Mouse (Mus musculus) midbrain, embryonic 15.5 days (tissue): Measurements from ENCODE around the gene Pou2f3. TPM values are rescaled to one million over a fixed set of nuclear protein-coding genes. Genes with fewer than 3 reads are reported as not detected.
A peak's percentile ranks its signal among the peaks of the same experiment; 100 is the strongest.

Experiments
- ATAC-seq: fragments of 200-750 bp; cut with Nextera tagmentation; replicated peaks from 2 replicates; pipeline ENCODE4 v1.8.0; 2017; ENCODE audit warnings: moderate TSS enrichment
- H3K27ac ChIP-seq: fragments of 300-500 bp; sonication (generic); 2 replicates; pipeline ENCODE4 v1.5.1; 2015; ENCODE audit warnings: mild to moderate bottlenecking, inconsistent platforms
- H3K27me3 ChIP-seq: fragments of 300-500 bp; sonication (generic); replicated peaks from 2 replicates; pipeline ENCODE4 v1.6.1; 2015; ENCODE audit warnings: inconsistent platforms
- H3K36me3 ChIP-seq: fragments of 300-500 bp; sonication (generic); replicated peaks from 2 replicates; pipeline ENCODE4 v1.6.1; 2015; ENCODE audit warnings: inconsistent platforms
- H3K4me1 ChIP-seq: fragments of 300-500 bp; sonication (generic); 2 replicates; pipeline ENCODE4 v1.6.1; 2015; ENCODE audit warnings: inconsistent platforms
- H3K4me2 ChIP-seq: fragments of 300-500 bp; sonication (generic); 2 replicates; pipeline ENCODE4 v1.6.1; 2015; ENCODE audit warnings: inconsistent platforms, mild to moderate bottlenecking, moderate library complexity
- H3K4me3 ChIP-seq: fragments of 300-500 bp; sonication (generic); 2 replicates; pipeline ENCODE4 v1.5.1; 2015; ENCODE audit warnings: mild to moderate bottlenecking, inconsistent platforms
- H3K9ac ChIP-seq: fragments of 300-500 bp; sonication (generic); 2 replicates; pipeline ENCODE4 v1.6.1; 2015; ENCODE audit warnings: mild to moderate bottlenecking, inconsistent platforms
- H3K9me3 ChIP-seq: fragments of 300-500 bp; sonication (generic); 2 replicates; pipeline ENCODE4 v1.6.1; 2016; ENCODE audit warnings: inconsistent platforms
- WGBS: fragments of 180-500 bp; shearing (Covaris S2); methylation state at CpG from one replicate; pipeline ENCODE4 v1.1.7; 2015; ENCODE audit warnings: mixed read lengths; 5-methylcytosine and 5-hydroxymethylcytosine counted together
- polyA plus RNA-seq: library from polyadenylated mRNA; unstranded; fragments of >200 nt; fragmentation: Nextera tagmentation; extraction: Ambion mirVana; gene quantifications from 2 replicates; pipeline ENCODE4 v1.2.1, GENCODE M21; 2015

Pou2f3 gene
- polyA plus RNA-seq, result 0.08 and 0.14 TPM in 2 replicates

- 7% methylated on average over 13 of the region's 13 CpGs for WGBS
- H3K27me3 ChIP-seq, result peaks cover 17% of the 10 kb centered on the region
- no peak within 1 kb of the TSS for H3K4me3 ChIP-seq
- H3K9ac ChIP-seq, result no peak within 1 kb of the TSS
- no peak for ATAC-seq
- H3K4me1 ChIP-seq, result peaks cover 18% of the 10 kb centered on the region
- 0 out of 2 replicates have a peak within 1 kb of the TSS, but pooled peaks have one; percentile 5 for H3K4me2 ChIP-seq
- no peaks in the 10 kb centered on the region for H3K36me3 ChIP-seq
- H3K9me3 ChIP-seq, result no peaks in the 10 kb centered on the region
- H3K27ac ChIP-seq, result no peak within 1 kb of the TSS
Observed at GRCm38 (mm10) chr9:43210190-43210682, at the start of gene Pou2f3. Pou2f3 (minus strand) TSS chr9:43210369.

GRCm38 (mm10) chr9:43253271-43253681, 43.1 kb upstream of the Pou2f3 start:
- Histone ChIP-seq H3K36me3 (no peaks in the 10 kb centered on the region), H3K4me2 (no peak overlapping the region), H3K9me3 (no peaks in the 10 kb centered on the region), H3K27ac (no peak overlapping the region), H3K4me1 (no peaks in the 10 kb centered on the region), H3K4me3 (no peak overlapping the region), H3K27me3 (no peaks in the 10 kb centered on the region), H3K9ac (no peak overlapping the region)
- 21% methylated on average over 5 of the region's 5 CpGs for WGBS
- no peak for ATAC-seq

DNA sequence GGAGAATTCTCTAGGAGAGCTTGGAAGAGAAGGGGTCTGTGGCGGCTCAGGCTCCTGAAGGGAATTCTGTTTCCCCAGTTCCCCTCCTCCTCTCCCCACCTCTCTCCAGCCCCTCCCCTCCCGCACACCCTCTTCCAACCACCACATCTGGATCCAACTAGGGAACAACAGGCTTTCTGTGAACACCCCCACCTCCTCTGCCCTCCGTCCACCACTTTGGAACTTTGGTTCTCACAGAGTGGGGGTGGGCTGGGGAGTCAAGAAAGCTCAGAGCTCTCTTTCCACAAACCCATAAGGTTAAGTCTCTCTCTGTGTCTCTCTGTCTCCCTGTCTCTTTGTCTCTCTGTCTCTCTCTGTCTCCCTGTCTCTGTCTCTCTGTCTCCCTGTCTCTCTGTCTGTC, 42.6 kb upstream of the Pou2f3 start:
- no peaks in the 10 kb centered on the region for H3K27me3 ChIP-seq
- no peak overlapping the region for H3K4me2 ChIP-seq
- H3K36me3 ChIP-seq, result no peaks in the 10 kb centered on the region
- no peak for ATAC-seq
- H3K9me3 ChIP-seq, result no peaks in the 10 kb centered on the region
- WGBS, result 48% methylated on average over 3 of the region's 3 CpGs
- no peak overlapping the region for H3K4me3 ChIP-seq
- no peaks in the 10 kb centered on the region for H3K4me1 ChIP-seq
- H3K9ac ChIP-seq, result no peak overlapping the region
- no peak overlapping the region for H3K27ac ChIP-seq

GRCm38 (mm10) chr9:43251786-43252185, 41.6 kb upstream of the Pou2f3 start:
- Histone ChIP-seq H3K4me2 (no peak overlapping the region), H3K36me3 (no peaks in the 10 kb centered on the region), H3K9me3 (no peaks in the 10 kb centered on the region), H3K9ac (no peak overlapping the region), H3K27ac (no peak overlapping the region), H3K27me3 (no peaks in the 10 kb centered on the region), H3K4me3 (no peak overlapping the region), H3K4me1 (no peaks in the 10 kb centered on the region)
- 93% methylated on average over 2 of the region's 2 CpGs for WGBS
- no peak for ATAC-seq

GRCm38 (mm10) chr9:43246738-43247180, 36.6 kb upstream of the Pou2f3 start:
- WGBS, result 57% methylated on average over 10 of the region's 10 CpGs
- no peak overlapping the region for H3K9ac ChIP-seq
- no peak overlapping the region for H3K4me2 ChIP-seq
- H3K27me3 ChIP-seq, result no peaks in the 10 kb centered on the region
- H3K4me3 ChIP-seq, result no peak overlapping the region
- H3K36me3 ChIP-seq, result no peaks in the 10 kb centered on the region
- H3K9me3 ChIP-seq, result no peaks in the 10 kb centered on the region
- H3K4me1 ChIP-seq, result no peaks in the 10 kb centered on the region
- no peak for ATAC-seq
- no peak overlapping the region for H3K27ac ChIP-seq

- H3K4me3 ChIP-seq, result no peak overlapping the region
- no peak overlapping the region for H3K9ac ChIP-seq
- no peak overlapping the region for H3K4me2 ChIP-seq
- H3K9me3 ChIP-seq, result no peaks in the 10 kb centered on the region
- H3K4me1 ChIP-seq, result no peaks in the 10 kb centered on the region
- H3K27ac ChIP-seq, result no peak overlapping the region
- H3K27me3 ChIP-seq, result no peaks in the 10 kb centered on the region
- ATAC-seq, result no peak
- WGBS, result 90% methylated on average over 7 of the region's 7 CpGs
- H3K36me3 ChIP-seq, result no peaks in the 10 kb centered on the region
Observed at GRCm38 (mm10) chr9:43245801-43246570, 35.8 kb upstream of the Pou2f3 start.

DNA sequence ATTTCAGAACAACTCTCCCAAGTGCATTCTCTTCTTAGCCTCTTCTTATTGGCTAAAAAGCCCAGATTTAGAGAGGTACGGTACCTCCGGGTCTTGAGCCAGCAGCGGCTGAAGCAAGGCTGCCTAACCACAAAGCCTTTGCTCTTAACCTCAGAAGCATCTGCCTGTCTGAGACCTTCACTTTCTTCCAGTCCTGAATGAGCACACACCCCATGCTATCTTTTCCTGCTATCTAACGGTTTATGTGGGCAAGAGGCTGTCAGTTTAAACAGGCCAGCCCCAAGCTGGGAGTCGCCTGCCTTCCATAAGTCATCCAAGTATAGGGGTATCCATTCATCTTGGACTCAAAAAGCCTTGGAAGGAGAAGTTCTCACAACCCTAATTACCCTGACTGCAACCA, 32.3 kb upstream of the Pou2f3 start:
- peaks cover 20% of the 10 kb centered on the region for H3K4me1 ChIP-seq
- no peak overlapping the region for H3K4me2 ChIP-seq
- no peak overlapping the region for H3K4me3 ChIP-seq
- H3K9me3 ChIP-seq, result no peaks in the 10 kb centered on the region
- ATAC-seq, result no peak
- no peak overlapping the region for H3K9ac ChIP-seq
- H3K36me3 ChIP-seq, result no peaks in the 10 kb centered on the region
- WGBS, result 88% methylated on average over 5 of the region's 5 CpGs
- H3K27me3 ChIP-seq, result peaks cover 28% of the 10 kb centered on the region
- H3K27ac ChIP-seq, result no peak overlapping the region

DNA sequence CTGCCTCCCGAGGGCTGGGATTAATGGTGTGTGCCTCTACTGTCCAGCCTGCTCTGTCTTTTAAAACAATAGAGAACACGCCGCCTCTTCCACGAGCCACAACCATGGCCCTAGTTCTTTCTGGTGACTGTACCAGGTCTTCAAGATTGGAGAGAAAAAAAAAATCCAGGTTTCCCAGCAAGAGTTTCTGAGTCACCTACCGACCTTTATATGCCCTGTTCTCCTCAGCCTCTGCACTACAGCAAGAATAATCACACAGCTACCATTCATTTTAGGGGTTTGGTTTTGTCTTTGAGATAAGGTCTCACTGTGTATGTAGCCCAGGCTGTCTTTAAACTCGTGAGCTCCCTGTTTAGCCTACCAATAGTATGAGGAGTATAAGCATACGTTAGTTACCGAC, 31.8 kb upstream of the Pou2f3 start:
- Histone ChIP-seq H3K9ac (no peak overlapping the region), H3K4me1 (peaks cover 20% of the 10 kb centered on the region), H3K27ac (no peak overlapping the region), H3K9me3 (no peaks in the 10 kb centered on the region), H3K4me3 (no peak overlapping the region), H3K36me3 (no peaks in the 10 kb centered on the region), H3K27me3 (peaks cover 30% of the 10 kb centered on the region), H3K4me2 (no peak overlapping the region)
- WGBS, result 89% methylated on average over 8 of the region's 8 CpGs
- no peak for ATAC-seq

GRCm38 (mm10) chr9:43241291-43241690, 31.1 kb upstream of the Pou2f3 start:
- H3K9ac ChIP-seq, result no peak overlapping the region
- 64% methylated on average over 4 of the region's 4 CpGs for WGBS
- H3K27ac ChIP-seq, result no peak overlapping the region
- peaks cover 30% of the 10 kb centered on the region for H3K27me3 ChIP-seq
- H3K4me2 ChIP-seq, result no peak overlapping the region
- no peaks in the 10 kb centered on the region for H3K36me3 ChIP-seq
- H3K4me1 ChIP-seq, result peaks cover 20% of the 10 kb centered on the region
- H3K4me3 ChIP-seq, result no peak overlapping the region
- no peaks in the 10 kb centered on the region for H3K9me3 ChIP-seq
- ATAC-seq, result no peak

- H3K9me3 ChIP-seq, result no peaks in the 10 kb centered on the region
- H3K9ac ChIP-seq, result no peak overlapping the region
- no peaks in the 10 kb centered on the region for H3K36me3 ChIP-seq
- H3K27ac ChIP-seq, result no peak overlapping the region
- H3K4me2 ChIP-seq, result peak overlapping the region; percentile 83; the same call in 1 of the 2 replicates
- H3K4me1 ChIP-seq, result peaks cover 20% of the 10 kb centered on the region
- WGBS, result 57% methylated on average over 2 of the region's 2 CpGs
- H3K27me3 ChIP-seq, result peaks cover 30% of the 10 kb centered on the region
- no peak for ATAC-seq
- H3K4me3 ChIP-seq, result no peak overlapping the region
Observed at GRCm38 (mm10) chr9:43240594-43240900, 30.4 kb upstream of the Pou2f3 start.

GRCm38 (mm10) chr9:43239712-43240593, 29.8 kb upstream of the Pou2f3 start, which contains the start of gene Oaf:
Oaf (minus strand) TSS chr9:43239911.
- Histone ChIP-seq H3K9ac (peak within 1 kb of the TSS; percentile 37), H3K27me3 (peaks cover 30% of the 10 kb centered on the region), H3K27ac (no peak within 1 kb of the TSS), H3K4me2 (peak within 1 kb of the TSS; percentile 83), H3K4me3 (peak within 1 kb of the TSS; percentile 48), H3K9me3 (no peaks in the 10 kb centered on the region), H3K4me1 (peaks cover 20% of the 10 kb centered on the region), H3K36me3 (no peaks in the 10 kb centered on the region)
- peak; percentile 80 for ATAC-seq
- WGBS, result 1% methylated on average over 44 of the region's 44 CpGs
